Mouse (Mus musculus) right cerebral cortex, postnatal 14 days (tissue): ENCODE measurements at regions not wholly inside any gene's neighbourhood (a gene's known extent, or its start where the extent isn't known, plus 50 kb on each side); places are given as distances from the start of the nearest gene placed in this dataset.

Experiments used
- DNase-seq: peaks from one replicate; pipeline ENCODE4 v3.0.0; 2022

DNA sequence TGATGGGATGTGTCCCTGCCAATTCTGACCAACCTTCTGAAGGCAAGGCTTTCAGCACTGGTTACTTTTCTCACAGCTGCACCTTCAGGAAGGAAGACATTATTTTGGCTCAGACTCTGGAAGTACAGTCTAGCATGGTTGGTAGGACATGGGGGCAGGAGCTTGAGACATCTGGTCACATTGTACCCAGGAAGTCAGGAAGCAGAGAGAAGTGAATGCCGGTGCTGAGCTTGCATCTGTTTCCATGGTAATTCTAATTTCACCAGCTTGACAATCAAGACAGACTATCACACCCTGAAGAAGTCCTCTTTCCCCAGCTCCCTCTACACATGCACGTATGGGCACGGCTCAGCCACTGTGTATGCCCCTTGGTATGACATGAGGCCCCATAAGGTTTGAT is 210.6 kb downstream of the Cyp26b1 start:
- no peak for DNase-seq

DNA sequence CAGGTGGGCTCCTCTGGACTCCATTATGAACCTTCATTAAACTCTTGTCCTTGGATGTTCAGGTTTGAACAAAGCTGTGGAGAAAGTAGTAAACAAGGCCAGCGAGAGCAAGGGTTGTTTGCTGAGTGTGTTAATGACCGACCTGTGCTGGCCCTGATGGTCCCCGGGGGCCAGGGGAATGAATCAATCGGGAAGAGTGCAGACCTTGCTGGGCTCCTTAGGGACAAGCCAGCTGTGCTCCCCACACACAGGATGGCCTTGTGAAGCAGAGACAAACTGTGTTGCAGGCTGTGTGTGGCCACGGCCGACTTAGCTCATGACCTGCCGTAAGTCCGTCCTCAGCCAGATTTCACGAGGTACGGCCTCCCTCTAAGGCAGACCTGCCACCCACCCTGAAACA is 212.1 kb downstream of the Cyp26b1 start:
- DNase-seq, result no peak

DNA sequence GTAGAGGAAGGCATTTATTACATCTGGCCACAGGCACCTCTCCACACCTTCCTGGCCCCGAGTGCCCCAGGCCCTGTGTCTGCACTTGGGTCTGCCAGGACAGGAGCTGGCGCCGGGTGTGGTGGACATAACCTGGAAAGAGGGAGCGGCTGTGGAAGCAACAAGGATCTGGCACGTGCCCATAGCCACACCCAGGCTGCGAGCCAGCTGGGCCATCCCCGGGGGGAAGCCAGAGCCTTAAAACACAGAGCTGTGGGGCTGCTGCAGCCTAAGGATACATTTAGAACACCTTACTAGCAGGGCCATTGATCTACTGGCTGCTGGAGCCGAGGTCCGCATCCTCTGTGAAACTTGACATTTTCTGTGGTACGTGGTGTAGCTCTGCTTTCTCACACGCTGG is 217.0 kb downstream of the Cyp26b1 start:
- DNase-seq, result no peak

DNA sequence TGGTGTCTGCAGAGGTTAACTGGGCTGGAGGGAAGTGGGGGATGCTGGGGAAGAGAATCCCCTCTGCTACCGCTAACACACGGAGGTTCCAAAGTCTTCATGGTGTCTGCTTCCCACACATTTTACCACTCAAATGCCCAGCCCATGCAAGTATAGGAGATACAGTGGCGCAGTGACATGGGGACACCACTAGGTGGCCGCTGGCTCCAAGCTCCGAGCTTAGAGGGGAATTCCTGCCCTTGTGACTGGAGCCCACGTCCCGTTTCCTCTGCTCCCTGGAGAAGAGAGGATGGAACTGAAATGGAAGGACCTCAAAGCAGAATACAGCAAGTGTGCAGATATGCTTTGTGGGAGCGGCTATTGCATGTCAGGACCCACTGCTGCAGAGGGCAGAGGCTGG is 218.2 kb downstream of the Cyp26b1 start:
- peak; percentile 40 for DNase-seq

DNA sequence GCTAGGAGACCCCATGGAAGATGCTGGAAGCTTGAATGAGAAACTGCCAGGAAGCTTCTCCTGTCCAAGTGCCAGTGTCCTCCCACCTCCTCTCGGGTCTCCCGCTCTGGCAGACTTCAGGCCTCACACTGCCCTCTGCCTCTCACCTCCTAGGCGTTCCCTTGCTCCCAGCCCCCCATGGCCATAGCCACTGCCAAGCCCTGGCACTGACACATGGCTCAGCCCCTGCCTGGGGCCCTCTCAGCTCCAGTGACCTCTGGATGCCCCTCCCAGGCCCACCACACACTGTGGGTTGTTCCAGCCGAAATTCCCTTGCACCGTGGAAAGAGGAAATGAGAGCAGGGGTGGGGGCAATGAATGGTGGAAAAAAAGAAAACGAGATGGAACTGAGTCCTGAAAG is 227.3 kb downstream of the Cyp26b1 start:
- no peak for DNase-seq

DNA sequence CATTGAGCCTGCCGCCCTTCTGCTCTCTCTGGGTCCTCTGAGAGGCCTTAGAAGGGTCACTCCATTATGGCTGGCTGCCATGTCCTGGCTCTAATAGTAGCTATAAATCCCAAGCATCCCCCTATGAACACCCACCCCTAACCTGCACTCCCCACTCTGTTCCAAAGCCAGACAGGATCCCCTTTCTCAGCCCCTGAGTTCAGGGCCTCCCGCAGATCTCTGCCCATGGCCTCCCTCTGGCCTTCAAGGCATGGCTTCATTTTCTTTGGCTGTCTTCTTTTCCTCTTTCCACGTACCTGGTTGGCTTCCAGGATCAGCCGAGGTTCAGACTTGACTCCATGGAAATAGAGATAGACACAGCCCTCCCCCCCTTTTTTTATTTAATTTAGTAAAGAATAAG is 227.8 kb downstream of the Cyp26b1 start:
- no peak for DNase-seq

DNA sequence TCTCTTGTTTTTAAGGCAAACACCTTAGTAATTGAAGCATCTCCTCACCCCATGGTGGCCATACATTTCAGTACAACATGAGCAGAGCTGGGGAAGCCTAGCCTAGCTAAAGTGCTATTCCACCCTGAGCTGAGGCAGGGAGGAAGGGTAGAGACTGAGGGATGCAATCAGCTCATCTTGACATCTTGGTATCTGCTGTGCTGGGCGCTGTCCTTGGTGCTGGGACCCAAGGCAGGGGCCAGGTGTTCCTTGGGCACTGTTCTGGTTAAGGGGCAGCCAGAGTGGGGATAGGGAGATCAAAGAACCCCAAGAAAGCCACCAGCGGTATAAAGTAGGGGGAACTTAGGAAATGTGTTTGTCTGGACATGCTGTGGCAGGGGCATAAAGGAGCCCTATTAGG is 228.7 kb downstream of the Cyp26b1 start:
- DNase-seq, result no peak

DNA sequence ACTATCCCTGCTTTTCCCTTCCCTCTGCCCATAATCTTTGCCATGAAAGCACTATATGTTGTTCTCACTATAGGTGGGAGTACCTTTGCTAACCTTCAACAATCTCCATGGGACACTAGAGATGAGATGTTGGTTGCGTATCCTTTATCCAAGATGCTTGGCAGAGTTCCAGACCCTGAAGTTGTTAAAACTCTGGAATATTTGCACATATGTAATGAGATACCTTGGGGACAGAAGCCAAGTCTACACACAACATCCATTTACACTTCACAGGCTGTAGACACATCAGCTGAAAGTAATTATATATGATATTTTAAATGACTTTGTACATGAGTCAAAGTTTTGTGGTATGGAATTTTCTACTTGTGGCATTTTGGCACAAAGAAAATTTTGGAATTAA is 231.4 kb downstream of the Cyp26b1 start:
- DNase-seq, result no peak

DNA sequence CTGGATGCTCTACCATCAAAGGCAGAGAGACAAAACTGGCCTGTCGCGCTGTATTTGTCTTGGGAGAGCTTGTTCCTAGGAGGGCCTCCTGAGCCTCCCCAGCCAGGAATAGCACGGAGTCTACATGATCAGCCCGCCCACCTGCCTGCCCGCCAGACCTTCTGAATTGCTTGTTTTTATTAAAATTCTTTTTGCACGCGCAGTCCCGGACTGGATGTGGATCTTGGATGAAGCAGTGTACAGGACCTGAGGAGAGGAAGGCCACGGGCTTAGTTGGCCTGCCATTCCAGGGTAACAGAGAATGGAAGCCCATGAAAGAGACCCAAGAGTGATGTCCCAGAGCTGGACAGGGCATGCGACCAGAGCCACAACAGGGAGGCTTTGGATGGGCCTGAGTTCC is 235.8 kb downstream of the Cyp26b1 start:
- no peak for DNase-seq

DNA sequence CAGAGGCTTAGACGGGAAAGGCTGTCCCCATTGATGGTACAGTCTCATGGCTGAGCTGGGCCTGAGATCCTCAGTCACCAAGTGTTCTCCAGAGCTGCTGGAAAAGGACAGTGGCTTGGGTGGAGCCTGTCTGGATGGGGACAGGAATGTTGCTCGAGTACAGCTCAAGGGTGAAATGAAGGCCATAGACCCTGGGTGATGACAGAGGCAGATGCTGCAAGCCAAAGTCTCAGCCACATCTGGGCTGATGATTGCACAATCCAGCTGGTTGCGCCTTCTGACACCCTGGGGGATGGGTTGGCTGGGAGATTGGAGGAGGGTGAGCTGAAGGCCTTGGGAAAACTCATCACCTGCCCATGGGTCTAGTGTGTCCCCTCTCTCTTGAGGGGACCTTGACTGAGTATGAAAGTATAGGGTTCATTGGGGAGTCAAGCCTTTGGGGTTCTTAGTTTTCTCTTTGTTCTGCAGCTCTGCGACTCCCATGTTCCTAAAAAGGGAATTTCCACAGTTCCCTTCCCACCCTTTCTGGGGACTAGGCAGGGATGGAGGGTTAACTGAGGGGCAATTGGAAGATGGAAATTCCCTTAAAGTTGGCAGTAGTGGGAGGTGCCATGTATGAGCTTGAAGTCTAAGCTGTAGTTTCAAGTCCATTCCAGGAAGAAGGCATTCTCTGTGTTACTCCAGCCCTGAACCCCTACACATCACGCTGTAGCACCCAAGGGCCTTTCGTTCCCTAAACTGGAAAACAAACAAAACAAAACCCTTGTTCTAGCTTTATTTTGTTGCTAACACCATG is 240.1 kb downstream of the Cyp26b1 start:
- no peak for DNase-seq

DNA sequence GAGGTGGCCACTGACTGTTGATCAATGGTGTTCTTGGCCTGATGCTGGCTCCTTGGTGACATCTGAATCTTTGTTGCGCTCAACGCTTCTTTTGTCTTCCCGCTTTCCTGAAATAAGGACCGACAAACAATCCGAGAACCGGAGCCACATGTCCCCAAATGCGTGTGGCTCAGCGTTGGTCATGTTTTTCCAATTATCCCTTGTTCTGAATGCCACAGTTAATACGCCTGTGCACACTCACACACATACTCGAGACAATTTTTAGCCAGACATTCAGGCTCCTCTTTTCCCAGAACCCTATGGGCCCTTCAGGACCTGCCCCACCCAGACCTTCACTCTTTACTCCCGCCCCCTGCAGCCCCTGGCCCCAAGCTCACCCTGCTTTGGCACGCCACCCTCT is 248.8 kb downstream of the Cyp26b1 start:
- no peak for DNase-seq

DNA sequence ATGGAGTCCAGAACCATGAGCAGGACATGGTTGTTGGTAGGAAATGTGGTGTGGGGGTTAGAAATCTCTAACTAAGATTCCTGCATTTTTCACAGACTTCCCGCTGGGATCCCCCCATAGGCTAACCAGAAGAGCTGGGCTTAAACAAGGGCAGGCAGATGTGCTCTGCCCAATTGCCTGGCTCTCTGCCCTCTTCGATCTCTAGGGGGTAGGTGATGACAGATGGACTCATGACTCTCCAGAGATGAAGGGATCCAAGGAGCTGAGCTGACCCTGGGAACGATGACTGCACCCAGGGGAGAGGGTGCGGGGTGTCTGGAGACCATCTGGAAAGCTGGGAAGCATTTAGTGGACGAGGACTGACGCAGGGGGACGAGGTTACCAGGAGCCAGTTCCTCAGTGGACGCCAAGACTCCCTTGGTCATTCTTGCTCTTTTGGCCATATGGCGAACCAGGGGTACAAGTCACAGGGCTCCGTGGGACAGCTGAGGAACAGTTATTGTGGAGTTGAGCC is 260.0 kb downstream of the Cyp26b1 start:
- no peak for DNase-seq

DNA sequence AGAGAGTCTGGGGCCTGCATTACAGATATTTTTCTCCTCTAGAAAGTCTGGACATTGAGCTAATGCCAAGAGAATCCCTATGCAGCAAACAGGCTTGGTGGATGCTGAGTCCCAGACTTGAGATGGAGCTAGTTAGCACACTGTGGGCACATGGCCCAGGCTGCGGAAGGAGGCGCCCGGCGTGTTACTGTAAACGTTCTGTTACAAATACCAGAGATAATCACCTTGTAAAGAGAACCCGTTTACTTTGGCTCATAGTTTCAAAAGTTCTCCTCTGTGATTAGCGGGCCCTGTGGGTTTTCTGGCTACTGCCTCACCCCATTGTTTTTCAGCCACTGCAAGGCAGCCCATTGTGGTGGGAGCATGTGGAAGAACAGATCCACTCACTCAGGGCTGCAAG is 264.6 kb downstream of the Cyp26b1 start:
- DNase-seq, result no peak

DNA sequence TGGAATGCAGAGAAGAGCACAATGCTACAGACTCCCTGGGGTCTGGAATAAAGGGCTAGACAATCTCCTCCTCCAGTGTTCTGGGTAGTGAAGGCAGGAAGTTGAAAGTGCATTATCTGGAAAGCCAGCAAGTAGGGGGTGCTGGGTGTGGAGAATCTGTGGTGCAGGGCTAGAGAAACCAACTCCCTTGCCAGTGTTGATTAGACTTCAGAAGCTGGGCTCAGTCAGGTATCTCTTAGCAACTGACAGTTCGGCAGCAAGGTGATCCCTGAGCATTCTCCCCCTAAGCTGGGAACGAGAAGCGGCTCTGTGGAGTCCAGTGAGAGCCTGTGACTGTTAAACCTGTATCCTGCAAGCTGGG is 265.7 kb downstream of the Cyp26b1 start:
- no peak for DNase-seq

DNA sequence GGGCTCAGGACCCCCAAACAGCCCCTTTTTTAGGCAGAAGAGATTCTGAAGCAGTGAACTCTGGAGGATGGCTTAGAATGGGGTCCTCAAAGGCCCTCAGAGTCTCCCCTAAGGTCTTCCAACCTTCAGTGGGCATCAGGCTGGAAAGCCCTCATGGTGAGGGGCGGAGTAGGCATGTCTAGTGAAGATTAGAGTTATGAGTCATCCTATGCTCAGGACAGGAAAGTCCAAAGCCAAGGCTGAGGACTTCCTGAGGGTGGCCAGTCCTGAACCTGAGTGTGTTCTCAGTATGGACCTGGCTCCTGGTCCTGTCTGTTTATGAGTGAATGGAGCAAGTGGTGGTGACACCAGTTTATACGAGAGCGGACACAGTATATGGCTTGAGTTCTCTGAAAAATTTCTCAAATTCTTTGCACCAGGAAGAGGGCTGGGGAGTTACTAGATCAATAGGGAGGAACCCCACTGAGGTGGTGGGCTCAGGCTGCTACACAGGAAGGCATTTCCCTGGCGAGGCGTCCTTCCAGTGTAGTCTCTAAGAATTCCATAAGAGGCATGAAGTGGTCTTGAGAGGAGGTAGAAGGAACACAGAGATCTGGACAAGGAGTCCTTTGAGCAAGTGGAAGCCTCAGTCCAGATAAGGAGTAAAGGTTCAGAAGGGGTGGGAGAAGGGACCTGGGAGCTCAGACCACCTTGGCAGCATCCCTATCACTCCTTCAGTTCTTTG is 266.2 kb downstream of the Cyp26b1 start:
- DNase-seq, result no peak

DNA sequence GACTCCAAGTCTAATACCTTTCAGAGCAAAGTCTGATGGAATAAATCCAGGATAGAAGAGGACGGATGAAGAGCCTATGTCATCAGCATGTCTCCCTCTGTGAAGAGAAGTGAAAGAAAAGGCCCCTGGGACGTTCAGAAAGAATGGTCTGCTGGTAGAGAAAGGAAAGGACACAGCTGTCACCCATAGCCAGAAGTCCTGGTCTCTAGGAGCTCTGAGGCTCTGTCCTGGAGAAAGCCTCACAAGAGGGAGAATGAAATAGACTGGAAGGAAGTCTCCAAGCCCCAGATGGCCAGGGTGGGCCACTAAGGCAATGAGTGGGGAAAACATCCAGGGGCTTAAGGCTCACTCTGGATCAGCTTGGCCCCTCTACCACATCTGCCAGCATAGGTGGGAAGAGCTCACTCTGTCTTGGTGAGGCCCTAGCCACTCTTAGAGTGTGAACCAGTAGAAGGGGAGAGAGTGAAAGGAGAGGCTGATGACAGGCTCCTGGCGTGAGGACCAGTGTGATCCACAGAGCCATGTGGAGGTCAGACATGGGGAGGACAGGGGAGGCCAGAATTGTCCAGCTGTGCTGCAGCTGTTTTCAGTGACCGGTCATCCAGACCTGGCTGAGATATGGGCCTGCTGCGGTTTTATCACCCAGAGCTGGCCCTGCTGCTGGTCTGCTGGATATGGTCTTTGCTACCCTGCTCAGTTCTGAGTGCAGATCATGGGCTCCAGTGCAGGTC is 268.2 kb downstream of the Cyp26b1 start:
- DNase-seq, result no peak

DNA sequence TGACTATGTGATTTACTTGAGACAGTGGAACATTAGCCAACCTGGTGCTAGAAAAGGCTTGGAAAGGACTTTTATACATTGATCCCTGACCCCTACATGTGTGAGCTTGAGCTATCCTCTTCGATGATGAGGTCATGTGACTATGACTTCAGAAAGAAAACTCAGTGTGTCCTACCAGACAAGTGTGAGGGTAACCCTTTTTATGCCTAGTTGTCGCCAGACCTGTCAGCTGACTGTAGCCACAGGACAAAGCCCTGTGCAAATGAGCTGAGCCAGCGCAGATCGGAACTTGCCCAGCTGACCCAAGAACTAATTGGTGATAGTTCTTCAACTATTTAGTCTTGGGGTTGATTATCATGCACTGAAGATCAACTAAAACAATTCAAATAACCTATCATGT is 269.5 kb downstream of the Cyp26b1 start:
- no peak for DNase-seq

DNA sequence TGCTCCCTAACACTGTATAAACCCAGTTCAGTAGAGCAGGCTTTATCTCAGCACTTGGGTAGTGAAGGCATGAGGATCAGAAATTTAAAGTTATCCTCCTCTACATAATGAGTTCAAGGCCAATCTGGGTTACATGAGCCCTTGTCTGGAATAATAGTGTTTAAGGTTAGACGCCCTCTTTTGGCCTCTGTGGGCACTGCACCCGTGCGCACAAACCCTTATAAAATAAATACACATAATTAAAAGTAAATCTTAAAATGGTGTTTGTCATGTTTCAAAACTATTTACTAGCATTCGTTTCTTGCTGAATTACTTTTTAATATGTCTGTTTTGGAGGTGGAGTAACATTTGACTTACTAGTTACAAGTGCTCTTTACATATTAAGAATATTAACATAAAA is 271.2 kb downstream of the Cyp26b1 start:
- no peak for DNase-seq

DNA sequence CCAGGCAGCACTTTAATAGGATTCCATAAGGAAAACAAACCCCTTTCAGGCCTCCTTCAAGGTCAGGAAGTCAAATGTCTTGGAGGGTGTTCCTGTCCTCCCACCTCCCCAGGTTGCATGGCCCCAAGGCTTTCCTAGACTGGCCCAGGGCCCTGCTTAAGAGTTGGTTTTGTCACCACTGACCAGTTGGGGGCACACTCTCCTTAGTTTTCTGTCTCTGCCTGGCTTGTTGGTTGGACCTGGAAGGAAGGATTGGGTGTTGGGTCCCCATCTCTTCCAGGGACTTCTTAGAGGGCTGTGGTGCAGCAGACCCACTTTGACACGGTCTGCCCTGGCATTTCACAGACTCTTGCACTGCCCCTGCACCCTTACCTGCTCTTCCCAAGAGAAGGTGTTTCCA is 273.1 kb downstream of the Cyp26b1 start:
- DNase-seq, result peak; percentile 26

DNA sequence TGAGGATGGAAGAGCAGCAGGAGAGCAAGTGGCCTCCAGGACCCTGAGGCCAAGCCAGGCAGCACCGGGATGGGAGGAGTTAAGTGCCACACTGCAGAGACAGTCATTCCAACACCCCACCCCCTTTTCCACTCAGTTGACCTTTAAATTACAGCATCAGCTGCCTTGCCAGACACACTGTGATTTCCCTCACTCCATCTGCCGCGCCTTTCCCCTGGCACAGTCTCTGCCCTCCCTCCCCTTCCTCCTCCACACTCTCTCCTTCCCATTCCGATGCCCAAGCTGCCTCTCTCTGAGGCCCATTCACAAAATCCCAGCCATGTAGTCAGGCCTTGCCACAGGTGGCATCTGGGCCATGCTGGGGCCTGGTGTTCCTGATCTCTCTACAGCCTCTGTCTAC is 274.9 kb downstream of the Cyp26b1 start:
- DNase-seq, result peak; percentile 59

DNA sequence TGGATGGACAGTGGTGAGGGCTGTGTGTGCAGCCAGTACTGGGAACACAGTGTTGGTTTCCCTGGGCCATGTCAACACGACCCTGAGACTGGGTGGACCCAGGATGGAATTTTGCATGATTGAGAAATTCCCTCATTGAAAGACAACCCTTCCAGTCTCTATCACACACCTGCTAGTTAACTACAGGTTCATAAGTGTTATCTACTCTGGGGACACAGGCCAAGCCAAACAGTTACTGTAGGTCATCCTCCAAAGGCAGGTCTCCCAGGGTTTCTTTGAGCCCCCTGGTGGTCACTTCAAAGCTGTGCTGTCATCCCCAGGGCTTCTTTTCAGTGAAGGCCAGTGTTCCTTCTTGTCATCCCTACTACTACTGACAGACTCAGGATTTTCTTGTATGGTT is 276.7 kb downstream of the Cyp26b1 start:
- DNase-seq, result no peak

DNA sequence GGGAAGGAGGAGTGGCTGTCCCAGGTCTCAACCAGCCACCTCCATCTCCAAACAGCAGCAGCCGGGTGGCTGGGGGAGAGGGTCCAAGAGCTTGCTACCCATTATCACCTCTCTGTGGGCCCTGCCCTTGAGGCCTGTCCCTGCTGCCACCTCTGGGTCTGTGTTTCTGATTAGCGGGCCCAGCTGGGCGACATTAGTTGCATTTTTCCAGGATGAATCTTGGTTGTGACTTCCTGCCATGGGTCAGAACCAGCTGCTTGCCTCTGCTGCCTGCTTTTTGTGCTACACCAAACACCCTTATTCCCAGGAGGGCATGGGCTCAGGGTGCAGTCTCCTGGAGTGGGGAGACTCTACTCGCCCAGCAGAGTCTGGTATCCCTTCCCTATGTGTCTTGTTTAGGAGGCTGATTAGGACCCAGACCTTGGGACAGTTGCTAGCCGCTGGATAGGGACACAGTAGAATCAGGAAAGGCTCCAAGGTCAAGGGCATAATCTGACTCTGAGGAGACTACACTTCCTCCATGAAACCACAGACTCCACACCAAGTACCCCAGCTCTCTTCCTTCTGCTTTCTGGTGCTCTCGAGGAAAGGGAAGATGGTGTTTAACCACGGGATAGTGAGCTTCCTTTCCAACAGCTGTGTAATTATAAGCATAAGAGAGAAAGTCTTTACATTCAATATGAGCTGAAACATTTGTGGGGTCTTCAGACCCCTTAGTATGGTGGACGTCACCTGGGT is 278.4 kb downstream of the Cyp26b1 start:
- DNase-seq, result no peak

DNA sequence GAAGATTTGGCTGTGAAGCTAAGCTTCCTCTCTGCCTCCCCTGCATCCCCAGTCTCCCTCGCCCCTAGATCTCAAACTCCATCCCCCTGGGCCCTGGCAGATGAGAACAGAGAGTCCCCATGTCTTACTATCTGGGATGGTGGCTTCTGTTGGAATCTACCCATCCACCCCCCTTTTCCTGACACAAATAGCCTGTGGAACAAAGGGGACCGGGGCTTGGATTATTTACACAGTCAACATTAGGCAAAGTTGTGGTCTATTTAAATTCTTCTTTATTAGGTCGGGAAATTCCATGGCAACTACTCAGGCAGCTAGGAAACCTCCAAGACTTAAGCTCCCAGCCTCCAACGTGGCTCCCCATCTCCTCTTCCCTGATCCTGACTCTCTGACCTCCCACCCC is 279.9 kb downstream of the Cyp26b1 start:
- DNase-seq, result no peak
